Mouse (Mus musculus) cerebral cortex, adult 2 months (tissue): Measurements from ENCODE around the gene Mtfr2.

Source experiments
- WGBS: fragments of 180-500 bp; shearing (Covaris S2); methylation state at CpG from one replicate; pipeline ENCODE4 v1.1.7; 2018; 5-methylcytosine and 5-hydroxymethylcytosine counted together

Mtfr2 gene

DNA sequence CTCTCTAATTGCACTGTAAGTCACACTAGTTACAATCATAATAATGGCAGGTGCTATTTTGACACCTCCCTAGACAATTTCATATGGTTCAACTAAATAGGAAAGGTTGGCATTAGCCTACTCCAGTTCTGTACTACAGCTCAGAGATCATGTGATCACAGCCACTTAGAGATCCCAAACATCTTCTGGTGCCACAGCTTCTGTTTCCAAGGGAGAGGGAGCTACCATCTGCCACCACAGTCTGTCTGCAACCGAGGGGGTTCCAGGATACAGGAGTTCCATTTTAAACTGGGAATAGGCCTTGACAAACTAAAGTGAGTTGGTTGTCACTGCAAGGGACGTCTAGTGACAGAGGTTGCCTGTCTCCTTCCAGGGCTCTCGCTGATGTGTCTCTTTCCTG lies 33.2 kb downstream of the Mtfr2 start:
- WGBS = 57% methylated on average over 3 of the region's 3 CpGs

- WGBS = 81% methylated on average over 3 of the region's 3 CpGs
Measured at GRCm38 (mm10) chr10:20381352-20381751, 33.8 kb downstream of the Mtfr2 start.

GRCm38 (mm10) chr10:20382807-20383419 lies 35.3 kb downstream of the Mtfr2 start:
- WGBS = 67% methylated on average over 6 of the region's 6 CpGs

DNA sequence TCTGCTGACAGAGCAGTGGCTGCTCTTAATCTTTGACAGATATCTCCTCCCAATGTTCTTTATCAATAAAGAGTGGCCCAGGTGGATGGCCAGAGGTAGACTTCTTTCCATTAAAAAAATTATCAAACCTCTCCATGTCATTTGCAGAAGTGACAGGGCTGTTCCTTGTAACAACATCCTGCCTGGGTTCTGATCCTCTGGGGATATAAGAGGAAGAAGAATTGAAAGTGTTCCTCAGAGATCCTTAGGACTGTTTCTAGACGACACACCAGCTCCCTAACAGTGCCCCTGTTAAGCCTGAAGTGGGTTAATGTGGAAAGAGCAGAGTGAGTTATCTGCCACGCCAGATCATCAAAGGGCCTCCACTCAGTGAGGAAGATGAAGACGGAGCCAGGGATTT lies 43.0 kb downstream of the Mtfr2 start:
- WGBS = 86% methylated on average over 3 of the region's 3 CpGs

GRCm38 (mm10) chr10:20394815-20395214 lies 47.2 kb downstream of the Mtfr2 start:
- WGBS = 79% methylated on average over 5 of the region's 5 CpGs

GRCm38 (mm10) chr10:20395778-20396177 lies 48.2 kb downstream of the Mtfr2 start:
- 95% methylated on average over 3 of the region's 3 CpGs for WGBS

GRCm38 (mm10) chr10:20398224-20398623 lies 50.7 kb downstream of the Mtfr2 start:
- WGBS = 54% methylated on average over 6 of the region's 6 CpGs

- WGBS = 70% methylated on average over 12 of the region's 12 CpGs
Measured at GRCm38 (mm10) chr10:20398641-20399390, 51.2 kb downstream of the Mtfr2 start.

- 91% methylated on average over 15 of the region's 15 CpGs for WGBS
Measured at GRCm38 (mm10) chr10:20400406-20400805, 52.8 kb downstream of the Mtfr2 start.

DNA sequence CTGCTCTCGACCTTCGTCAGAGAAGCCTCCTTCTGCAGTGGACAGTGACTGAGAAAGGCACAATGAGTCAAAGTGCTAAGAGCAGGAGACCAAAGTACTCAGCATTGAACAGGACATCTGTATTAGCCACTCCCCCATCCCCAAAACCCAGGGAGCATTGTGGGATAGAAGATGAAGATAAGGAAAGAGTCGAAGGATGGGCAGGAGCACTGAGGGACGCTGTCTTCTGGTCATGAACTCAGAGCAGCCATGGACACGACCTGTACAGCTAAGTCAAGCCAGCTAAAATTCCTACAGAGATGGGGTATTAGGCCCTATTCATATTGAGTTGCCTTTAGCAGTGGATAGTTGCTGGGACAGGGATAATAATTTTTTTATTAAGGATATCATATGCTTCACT lies 55.4 kb downstream of the Mtfr2 start:
- WGBS = 92% methylated on average over 5 of the region's 5 CpGs

DNA sequence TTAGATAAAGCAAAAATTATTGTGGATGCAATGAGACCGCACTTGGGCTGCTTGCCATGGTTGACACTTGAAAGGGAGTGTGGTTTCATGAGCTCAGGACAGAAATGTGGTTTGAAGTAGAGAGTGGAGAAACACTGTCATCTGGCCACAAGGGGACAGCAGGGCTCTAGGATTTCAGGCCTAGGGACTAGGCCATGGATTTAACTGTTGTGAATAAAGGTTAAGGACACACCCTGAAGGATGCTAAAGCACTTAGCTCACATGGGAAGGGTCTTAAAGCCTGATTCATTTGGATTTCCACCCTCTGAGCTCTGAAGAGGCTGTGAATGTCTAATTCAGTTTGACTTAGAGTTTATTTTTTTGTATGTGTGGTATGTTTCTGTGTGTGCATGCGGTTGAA lies 57.9 kb downstream of the Mtfr2 start:
- WGBS = 84% methylated on average over 2 of the region's 2 CpGs

DNA sequence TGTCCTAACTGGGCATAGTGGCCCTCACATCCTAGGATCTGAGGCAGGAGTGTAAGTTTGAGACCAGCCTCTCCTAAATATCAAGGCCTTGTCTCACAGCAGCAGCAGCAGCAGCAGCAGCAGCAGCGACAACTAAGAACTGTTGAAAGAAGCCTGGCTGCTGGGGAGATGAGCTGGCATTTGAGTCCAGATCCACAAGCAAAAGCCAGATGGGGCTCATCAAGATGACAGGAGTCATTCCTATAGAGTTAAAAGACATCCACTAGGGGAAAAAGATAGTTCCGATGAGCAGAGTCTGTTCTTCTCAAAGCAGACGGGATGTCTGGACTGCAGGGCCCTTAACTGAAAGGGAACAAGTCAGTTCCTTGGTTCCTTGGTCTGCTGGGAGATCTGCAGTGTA lies 60.8 kb downstream of the Mtfr2 start:
- WGBS = 85% methylated on average over 3 of the region's 3 CpGs

GRCm38 (mm10) chr10:20409181-20409580 lies 61.6 kb downstream of the Mtfr2 start:
- WGBS = 88% methylated on average over 10 of the region's 10 CpGs
